Mouse (Mus musculus): ENCODE measurements around the gene Nfx1. TPM values are rescaled to one million over a fixed set of nuclear protein-coding genes. Genes with fewer than 3 reads are reported as not detected.

Gene Nfx1
- polyA plus RNA-seq, 1 experiment from 2014 or later = 67.7 TPM

Small RNA genes lying within 50 kb of the gene (microRNA-seq; reads per million reads assigned to microRNA genes)
- gene Mir3094 (ENCODE audit: borderline number of aligned reads) = 1.7 reads per million, percentile 21 among the genes with 10 or more reads in this experiment

Other genes starting within 250 kb of the Nfx1 start
- gene Dnaja1, start 248.8 kb upstream of the Nfx1 start, polyA plus RNA-seq (2014; fragmentation: Nextera tagmentation; extraction: Ambion mirVana) = 317 and 358 TPM in 2 replicates
- gene Smu1, start 213.0 kb upstream of the Nfx1 start, polyA plus RNA-seq (2014; fragmentation: Nextera tagmentation; extraction: Ambion mirVana) = 105 and 123 TPM in 2 replicates
- gene B4galt1, start 116.9 kb upstream of the Nfx1 start, polyA plus RNA-seq (2014; fragmentation: Nextera tagmentation; extraction: Ambion mirVana) = 43.9 and 50.2 TPM in 2 replicates
- 5.9 and 7.9 TPM in 2 replicates for gene Spink4, start 50.9 kb upstream of the Nfx1 start, polyA plus RNA-seq (2014; fragmentation: Nextera tagmentation; extraction: Ambion mirVana)
- gene Bag1, start 22.6 kb upstream of the Nfx1 start, polyA plus RNA-seq (2014; fragmentation: Nextera tagmentation; extraction: Ambion mirVana) = 199 and 217 TPM in 2 replicates
- gene Chmp5, start 22.5 kb upstream of the Nfx1 start, polyA plus RNA-seq (2014; fragmentation: Nextera tagmentation; extraction: Ambion mirVana) = 78.2 and 90.4 TPM in 2 replicates
- gene Aqp7, start 77.2 kb downstream of the Nfx1 start, polyA plus RNA-seq (2014; fragmentation: Nextera tagmentation; extraction: Ambion mirVana) = 0.14 and 0.20 TPM in 2 replicates
- gene Aqp3, start 127.3 kb downstream of the Nfx1 start, polyA plus RNA-seq (2014; fragmentation: Nextera tagmentation; extraction: Ambion mirVana) = 3.7 and 7.3 TPM in 2 replicates
- gene Nol6, start 153.5 kb downstream of the Nfx1 start, polyA plus RNA-seq (2014; fragmentation: Nextera tagmentation; extraction: Ambion mirVana) = 13.5 and 17.1 TPM in 2 replicates
- 75.0 and 75.7 TPM in 2 replicates for gene Ube2r2, start 164.8 kb downstream of the Nfx1 start, polyA plus RNA-seq (2014; fragmentation: Nextera tagmentation; extraction: Ambion mirVana)